Mouse (Mus musculus): ENCODE results near the gene Sv2b. TPM values are rescaled to one million over a fixed set of nuclear protein-coding genes. Genes with fewer than 3 reads are reported as not detected.

The Sv2b gene
- polyA plus RNA-seq, 1 experiment = not detected

- 82% methylated on average over 8 of the region's 8 CpGs for WGBS
- Histone ChIP-seq H3K27ac (ENCODE audit: control insufficient read depth, insufficient read depth, low read depth, low read length, poor library complexity) (no peak overlapping the region), H3K4me1 (ENCODE audit: control insufficient read depth, insufficient read depth, low read length) (no peaks in the 10 kb centered on the region), H3K4me3 (replicated peaks; ENCODE audit: control insufficient read depth, low read depth, low read length) (no peak overlapping the region)
- TF ChIP-seq POLR2A (IDR thresholded peaks at IDR 0.05; ENCODE audit: borderline replicate concordance, control insufficient read depth, low read depth, low read length) = no peak
- no peak for TF ChIP-seq CTCF (IDR thresholded peaks at IDR 0.05; ENCODE audit: control insufficient read depth, insufficient read depth, low read length)
These were observed 231.4 kb downstream of the Sv2b start for GRCm38 (mm10) chr7:75077560-75078208.

Other genes starting within 250 kb of the Sv2b start
- 63.7 and 107 TPM in 2 replicates for gene Akap13, start 146.3 kb upstream of the Sv2b start, polyA plus RNA-seq (2011; ENCODE audit: insufficient read depth, insufficient read length, low replicate concordance, missing spikeins)

Data from bone marrow, adult 2 months (tissue).